Mouse (Mus musculus) C2C12 (cell line): ENCODE measurements around the gene Nsg2.

Experiments
- CTCF ChIP-seq: IDR thresholded peaks from one replicate; pipeline ENCODE4 v1.5.1; 2011; ENCODE audit not compliant: control insufficient read depth, insufficient read depth, insufficient read length
- FOSL1 ChIP-seq: IDR thresholded peaks from one replicate; pipeline ENCODE4 v1.8.0; 2011; ENCODE audit warnings: mild to moderate bottlenecking, low read length; ENCODE audit not compliant: poor library complexity, insufficient read depth, severe bottlenecking

DNA sequence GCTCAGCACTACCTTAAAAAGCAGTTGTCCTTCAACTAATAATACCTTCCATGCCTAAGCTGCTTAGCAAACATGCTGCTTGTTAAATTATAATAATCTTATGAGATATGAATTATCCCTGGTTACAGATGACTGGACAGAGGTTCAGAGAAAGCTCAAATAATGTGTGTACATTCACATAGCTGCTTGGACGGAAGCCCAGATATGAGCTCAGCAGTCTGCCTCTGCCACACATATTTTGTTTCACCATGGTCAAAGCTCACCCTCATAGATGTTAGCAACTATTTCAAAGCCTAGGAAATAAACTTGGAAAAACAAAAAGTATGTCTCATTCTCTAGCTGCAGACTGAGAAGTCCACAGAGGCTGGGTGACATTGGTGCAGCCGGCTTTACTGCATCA is 74.9 kb downstream of the Nsg2 start:
- TF ChIP-seq CTCF: no peak
- no peak for TF ChIP-seq FOSL1
